23 mouse cellular contexts compared by ENCODE assay signal in the genomic region with DNA sequence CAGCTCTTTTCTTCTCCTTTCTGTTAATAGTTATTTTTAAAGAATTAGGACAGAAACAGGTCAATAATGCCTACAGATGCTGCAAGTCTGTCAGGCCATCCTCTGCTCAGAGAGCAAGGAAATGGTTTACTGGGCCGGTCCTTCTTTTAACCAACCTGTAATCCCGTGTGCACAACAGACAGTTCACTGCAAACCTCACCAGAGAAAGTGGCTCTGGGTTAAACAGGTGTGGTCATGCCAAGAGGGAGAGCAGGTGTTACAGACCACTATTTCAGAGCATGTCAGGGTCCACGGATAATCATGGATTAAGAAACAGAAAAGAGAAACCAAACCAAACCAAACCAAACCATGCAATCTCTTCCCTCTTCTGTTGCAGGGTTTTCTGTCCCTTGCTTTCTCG. TPM values are rescaled to one million over a fixed set of nuclear protein-coding genes. Genes with fewer than 3 reads are reported as not detected.
"Had no signal": no experiment of that assay in that cellular context is flagged by ENCODE, and none has a peak within 500 bp of the region (broad histone marks: within the 10 kb centered on the region; RNA-seq: fewer than 3 reads in every experiment).

No protein-coding gene starts in this region.

- ATAC-seq: forebrain, embryonic 13.5 days; forebrain, embryonic 14.5 days; forebrain, embryonic 15.5 days; forebrain, postnatal 0 days had no signal

- H3K27me3 ChIP-seq: embryonic facial prominence, embryonic 12.5 days; embryonic facial prominence, embryonic 13.5 days; embryonic facial prominence, embryonic 15.5 days; forebrain, embryonic 15.5 days had no signal

- H3K36me3 ChIP-seq: embryonic facial prominence, embryonic 10.5 days; embryonic facial prominence, embryonic 12.5 days; embryonic facial prominence, embryonic 13.5 days; embryonic facial prominence, embryonic 15.5 days; forebrain, embryonic 12.5 days; forebrain, embryonic 15.5 days had no signal

- H3K4me2 ChIP-seq: embryonic facial prominence, embryonic 12.5 days; embryonic facial prominence, embryonic 13.5 days; embryonic facial prominence, embryonic 15.5 days; forebrain, embryonic 12.5 days; forebrain, embryonic 13.5 days; forebrain, embryonic 15.5 days had no signal

- H3K9ac ChIP-seq: embryonic facial prominence, embryonic 12.5 days; embryonic facial prominence, embryonic 13.5 days; embryonic facial prominence, embryonic 15.5 days; forebrain, embryonic 12.5 days; forebrain, embryonic 13.5 days; forebrain, embryonic 15.5 days; forebrain, postnatal 0 days had no signal

- DNase-seq: cerebellum, adult 8-10 months; cerebellum, adult 9-10 months; cerebellum, adult 9-11 months; cerebellum, postnatal 10 days; cerebellum, postnatal 36 days; embryo, embryonic 11 days; forebrain, postnatal 0 days; gastrocnemius, adult 2 months; gastrocnemius, postnatal 10 days; gastrocnemius, postnatal 14 days; gastrocnemius, postnatal 25 days; gastrocnemius, postnatal 36 days; heart, adult 18-20 months; heart, adult 2 months had no signal

- H3K4me1 ChIP-seq: embryonic facial prominence, embryonic 15.5 days had no signal

- H3K9me3 ChIP-seq: embryonic facial prominence, embryonic 10.5 days; embryonic facial prominence, embryonic 12.5 days; embryonic facial prominence, embryonic 13.5 days; embryonic facial prominence, embryonic 15.5 days; forebrain, embryonic 12.5 days; forebrain, embryonic 13.5 days; forebrain, embryonic 15.5 days had no signal

- H3K4me3 ChIP-seq: embryonic facial prominence, embryonic 10.5 days; embryonic facial prominence, embryonic 12.5 days; embryonic facial prominence, embryonic 13.5 days; embryonic facial prominence, embryonic 15.5 days; erythroblast, embryonic 14.5 days; forebrain, embryonic 12.5 days; forebrain, embryonic 13.5 days; forebrain, embryonic 15.5 days; gastrocnemius, adult 2 months; heart, adult 2 months had no signal

- H3K27ac ChIP-seq: embryonic facial prominence, embryonic 10.5 days; embryonic facial prominence, embryonic 12.5 days; embryonic facial prominence, embryonic 13.5 days; embryonic facial prominence, embryonic 15.5 days; forebrain, embryonic 12.5 days; forebrain, embryonic 13.5 days; forebrain, embryonic 15.5 days; gastrocnemius, adult 2 months; heart, adult 2 months had no signal

RNA-seq across cellular contexts. Expression of a gene that starts 17.8 kb away (rescaled TPM):
- polyA plus RNA-seq: erythroblast, embryonic 14.5 days had no signal
